Mouse (Mus musculus): Measurements from ENCODE around the gene Sv2c. TPM values are rescaled to one million over a fixed set of nuclear protein-coding genes. Genes with fewer than 3 reads are reported as not detected.

Gene Sv2c
- polyA plus RNA-seq, 1 experiment from 2014 or later, result 9.6 TPM

DNA sequence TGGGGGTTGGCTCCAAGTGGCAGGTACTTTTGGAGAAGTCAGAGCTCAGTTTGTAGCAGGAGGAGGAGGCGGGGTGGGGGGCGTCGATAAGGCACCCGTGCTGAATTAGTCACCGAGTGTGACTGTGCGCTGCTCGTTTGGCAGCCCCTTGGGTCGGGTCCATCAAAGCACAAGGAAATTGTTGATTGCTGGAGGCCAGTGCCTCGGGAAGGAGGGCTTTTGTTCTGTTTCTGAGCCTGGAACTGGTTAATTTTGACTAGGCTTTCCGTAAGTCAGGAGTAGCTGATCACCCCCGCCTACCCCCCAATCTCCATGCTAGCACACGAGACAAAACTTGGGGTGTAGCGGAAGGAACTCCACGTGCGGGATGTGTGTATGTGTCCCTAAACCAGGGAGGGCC lies 456 bp upstream of the Sv2c start:
- under 1% methylated on average over 15 of the region's 15 CpGs for WGBS
- H3K4me3 ChIP-seq (ENCODE audit: low read depth, low read length), result peak overlapping the region; percentile 44
- DNase-seq (ENCODE audit: low spot score) (no peak), ATAC-seq (ENCODE audit: insufficient read depth, low FRiP score, low TSS enrichment) (peak; percentile 66)
- peak overlapping the region; percentile 58 for H3K9ac ChIP-seq (ENCODE audit: low read length)
- 0 out of 2 replicates have a peak, but pooled peaks cover 3% of the 10 kb centered on the region for H3K4me1 ChIP-seq (ENCODE audit: control insufficient read depth, insufficient read depth, low read length)
- H3K9me3 ChIP-seq (ENCODE audit: control insufficient read depth, low read length), result no peaks in the 10 kb centered on the region
- H3K4me2 ChIP-seq (ENCODE audit: low read depth), result peak overlapping the region; percentile 93
- peak overlapping the region; percentile 56; the same call in 1 of the 2 replicates for H3K27ac ChIP-seq (ENCODE audit: low read depth, low read length)
- peaks cover 39% of the 10 kb centered on the region for H3K27me3 ChIP-seq (ENCODE audit: control insufficient read depth, insufficient read depth, low read length)
- H3K36me3 ChIP-seq (ENCODE audit: control insufficient read depth, insufficient read depth, low read length), result no peaks in the 10 kb centered on the region

DNA sequence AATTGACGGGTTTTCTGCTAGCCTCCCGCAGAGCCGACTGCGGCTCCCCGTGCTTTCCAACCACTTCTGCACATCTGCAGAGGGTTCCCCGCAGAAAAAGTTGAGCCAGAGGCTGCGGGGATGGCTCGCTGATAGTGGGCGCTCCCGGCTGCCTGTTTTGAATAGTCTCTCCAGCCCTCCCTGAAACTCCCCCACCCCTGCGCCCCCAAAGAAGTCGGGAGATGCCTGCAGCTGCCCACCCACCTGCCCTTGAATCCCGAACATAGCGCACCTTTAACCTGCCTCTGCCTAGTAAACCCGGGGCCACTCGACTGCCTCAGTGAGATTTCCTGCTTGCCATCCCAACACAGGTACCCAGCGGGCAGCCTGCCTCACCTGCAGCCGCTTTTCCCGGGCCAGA lies 466 bp downstream of the Sv2c start:
- Histone ChIP-seq H3K27ac (ENCODE audit: low read depth, low read length) (peak overlapping the region; percentile 56; the same call in 1 of the 2 replicates), H3K36me3 (ENCODE audit: control insufficient read depth, insufficient read depth, low read length) (no peaks in the 10 kb centered on the region), H3K27me3 (ENCODE audit: control insufficient read depth, insufficient read depth, low read length) (peaks cover 39% of the 10 kb centered on the region), H3K4me3 (ENCODE audit: low read depth, low read length) (peak overlapping the region; percentile 44), H3K9ac (ENCODE audit: low read length) (peak overlapping the region; percentile 58), H3K9me3 (ENCODE audit: control insufficient read depth, low read length) (no peaks in the 10 kb centered on the region), H3K4me2 (ENCODE audit: low read depth) (peak overlapping the region; percentile 93), H3K4me1 (ENCODE audit: control insufficient read depth, insufficient read depth, low read length) (0 out of 2 replicates have a peak, but pooled peaks cover 3% of the 10 kb centered on the region)
- under 1% methylated on average over 19 of the region's 19 CpGs for WGBS
- ATAC-seq (ENCODE audit: insufficient read depth, low FRiP score, low TSS enrichment), result no peak
- peak; percentile 14 for DNase-seq (ENCODE audit: low spot score)

DNA sequence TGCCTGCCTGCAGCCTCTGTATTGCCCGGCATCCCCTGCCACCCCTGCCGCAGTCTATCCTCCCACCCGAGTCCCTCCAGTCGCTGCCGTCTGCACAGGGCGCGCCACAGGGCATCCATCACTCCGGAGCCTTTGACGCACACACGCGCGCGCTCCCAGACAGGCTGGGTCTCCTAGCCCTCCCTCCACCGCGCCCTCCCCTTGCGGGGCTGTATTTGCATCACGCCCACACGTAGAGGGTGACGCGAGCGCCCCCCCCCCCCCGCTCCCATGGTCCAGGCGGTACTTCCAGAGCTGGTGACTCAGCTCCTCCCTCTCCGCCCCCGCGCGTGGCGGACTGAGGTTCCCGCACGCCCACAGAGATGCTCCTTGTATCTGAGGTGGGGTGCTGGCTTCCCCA lies 1.3 kb downstream of the Sv2c start:
- peak overlapping the region; percentile 34; the same call in 1 of the 2 replicates for H3K27ac ChIP-seq (ENCODE audit: low read depth, low read length)

DNA sequence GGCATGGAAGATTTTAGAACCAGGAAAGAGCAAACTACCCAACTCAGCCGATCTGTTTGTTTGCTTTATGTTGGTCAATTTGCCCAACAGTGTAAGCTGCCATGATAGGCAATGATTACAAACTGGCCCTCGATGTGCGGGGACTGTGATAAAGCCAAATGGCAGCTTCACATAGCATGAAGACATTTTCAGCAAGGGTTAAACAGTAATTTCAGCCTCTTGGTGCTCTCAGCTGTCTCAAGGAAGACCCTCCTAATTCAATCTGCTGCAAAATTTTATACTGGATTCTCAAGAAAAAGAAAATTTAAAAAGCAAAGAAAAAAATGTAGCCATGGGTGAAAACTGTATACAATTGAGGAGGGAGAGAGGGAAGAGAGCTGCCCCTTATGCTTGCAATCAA lies 3.3 kb downstream of the Sv2c start:
- Histone ChIP-seq H3K4me3 (ENCODE audit: low read depth, low read length) (no peak overlapping the region), H3K4me2 (ENCODE audit: low read depth) (no peak overlapping the region), H3K9me3 (ENCODE audit: control insufficient read depth, low read length) (no peaks in the 10 kb centered on the region), H3K27ac (ENCODE audit: low read depth, low read length) (no peak overlapping the region), H3K9ac (ENCODE audit: low read length) (no peak overlapping the region), H3K4me1 (ENCODE audit: control insufficient read depth, insufficient read depth, low read length) (0 out of 2 replicates have a peak, but pooled peaks cover 3% of the 10 kb centered on the region), H3K27me3 (ENCODE audit: control insufficient read depth, insufficient read depth, low read length) (peaks cover 39% of the 10 kb centered on the region), H3K36me3 (ENCODE audit: control insufficient read depth, insufficient read depth, low read length) (no peaks in the 10 kb centered on the region)
- DNase-seq (ENCODE audit: low spot score), result no peak
- no peak for ATAC-seq (ENCODE audit: insufficient read depth, low FRiP score, low TSS enrichment)
- WGBS, result 80% methylated on average over 3 of the region's 3 CpGs

More for the DNA sequence above, 1.3 kb downstream of the Sv2c start:
- 0 out of 2 replicates have a peak, but pooled peaks cover 3% of the 10 kb centered on the region for H3K4me1 ChIP-seq (ENCODE audit: control insufficient read depth, insufficient read depth, low read length)
- peak overlapping the region; percentile 44 for H3K4me3 ChIP-seq (ENCODE audit: low read depth, low read length)
- H3K4me2 ChIP-seq (ENCODE audit: low read depth), result peak overlapping the region; percentile 93
- under 1% methylated on average over 28 of the region's 30 CpGs for WGBS
- H3K9ac ChIP-seq (ENCODE audit: low read length), result peak overlapping the region; percentile 45
- DNase-seq (ENCODE audit: low spot score) (peak; percentile 86), ATAC-seq (ENCODE audit: insufficient read depth, low FRiP score, low TSS enrichment) (peak; percentile 70)
- H3K27me3 ChIP-seq (ENCODE audit: control insufficient read depth, insufficient read depth, low read length), result peaks cover 39% of the 10 kb centered on the region
- no peaks in the 10 kb centered on the region for H3K9me3 ChIP-seq (ENCODE audit: control insufficient read depth, low read length)
- H3K36me3 ChIP-seq (ENCODE audit: control insufficient read depth, insufficient read depth, low read length), result no peaks in the 10 kb centered on the region

DNA sequence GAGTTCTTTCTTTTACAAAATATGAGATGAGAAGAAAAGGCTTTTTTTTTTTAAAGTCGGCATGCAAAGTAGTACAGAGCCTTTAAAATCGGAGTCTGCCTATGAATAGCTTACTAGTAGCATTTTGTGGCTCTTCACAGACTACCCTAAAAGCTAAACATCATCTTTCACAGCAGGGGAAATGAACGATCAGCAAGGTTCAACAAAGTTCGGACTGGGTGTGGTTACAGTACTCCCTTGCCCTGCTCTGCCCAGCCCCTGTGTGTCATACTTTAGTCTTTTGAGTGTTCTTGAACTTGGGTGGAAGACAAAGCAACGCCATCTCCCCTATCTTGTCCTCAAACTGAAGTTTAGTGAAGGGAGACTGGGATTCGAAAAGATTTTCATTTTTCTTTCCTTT lies 5.7 kb downstream of the Sv2c start:
- WGBS, result 86% methylated on average over 6 of the region's 6 CpGs
- ATAC-seq (ENCODE audit: insufficient read depth, low FRiP score, low TSS enrichment) (no peak), DNase-seq (ENCODE audit: low spot score) (no peak)
- Histone ChIP-seq H3K9ac (ENCODE audit: low read length) (no peak overlapping the region), H3K27me3 (ENCODE audit: control insufficient read depth, insufficient read depth, low read length) (peaks cover 18% of the 10 kb centered on the region), H3K4me1 (ENCODE audit: control insufficient read depth, insufficient read depth, low read length) (0 out of 2 replicates have a peak, but pooled peaks cover 2% of the 10 kb centered on the region), H3K9me3 (ENCODE audit: control insufficient read depth, low read length) (no peaks in the 10 kb centered on the region), H3K4me3 (ENCODE audit: low read depth, low read length) (no peak overlapping the region), H3K27ac (ENCODE audit: low read depth, low read length) (no peak overlapping the region), H3K4me2 (ENCODE audit: low read depth) (no peak overlapping the region), H3K36me3 (ENCODE audit: control insufficient read depth, insufficient read depth, low read length) (no peaks in the 10 kb centered on the region)

DNA sequence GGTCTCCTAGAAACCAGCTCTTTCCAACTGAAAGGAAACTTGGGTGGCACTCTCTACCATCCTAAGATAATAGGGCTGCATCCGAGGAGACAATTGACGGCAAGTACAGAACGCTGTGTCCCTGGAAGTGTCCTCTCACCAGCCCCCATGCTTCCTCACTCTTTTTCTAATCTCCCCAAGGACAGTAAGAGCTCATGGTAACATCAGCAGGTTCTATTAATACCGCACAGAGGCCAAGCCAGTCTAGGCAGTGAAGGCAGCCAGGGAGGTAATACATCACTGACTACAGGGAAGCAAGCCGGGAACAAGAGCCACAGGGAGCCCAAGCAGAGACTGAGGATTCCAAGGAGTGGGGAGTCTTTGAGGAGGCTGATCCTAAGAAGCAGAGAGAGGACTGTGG lies 7.4 kb downstream of the Sv2c start:
- Histone ChIP-seq H3K27ac (ENCODE audit: low read depth, low read length) (no peak overlapping the region), H3K36me3 (ENCODE audit: control insufficient read depth, insufficient read depth, low read length) (no peaks in the 10 kb centered on the region), H3K4me3 (ENCODE audit: low read depth, low read length) (no peak overlapping the region), H3K4me2 (ENCODE audit: low read depth) (no peak overlapping the region), H3K4me1 (ENCODE audit: control insufficient read depth, insufficient read depth, low read length) (no peaks in the 10 kb centered on the region), H3K9ac (ENCODE audit: low read length) (no peak overlapping the region), H3K9me3 (ENCODE audit: control insufficient read depth, low read length) (no peaks in the 10 kb centered on the region), H3K27me3 (ENCODE audit: control insufficient read depth, insufficient read depth, low read length) (0 out of 2 replicates have a peak, but pooled peaks cover 7% of the 10 kb centered on the region)
- DNase-seq (ENCODE audit: low spot score) (no peak), ATAC-seq (ENCODE audit: insufficient read depth, low FRiP score, low TSS enrichment) (no peak)
- 68% methylated on average over 5 of the region's 5 CpGs for WGBS

DNA sequence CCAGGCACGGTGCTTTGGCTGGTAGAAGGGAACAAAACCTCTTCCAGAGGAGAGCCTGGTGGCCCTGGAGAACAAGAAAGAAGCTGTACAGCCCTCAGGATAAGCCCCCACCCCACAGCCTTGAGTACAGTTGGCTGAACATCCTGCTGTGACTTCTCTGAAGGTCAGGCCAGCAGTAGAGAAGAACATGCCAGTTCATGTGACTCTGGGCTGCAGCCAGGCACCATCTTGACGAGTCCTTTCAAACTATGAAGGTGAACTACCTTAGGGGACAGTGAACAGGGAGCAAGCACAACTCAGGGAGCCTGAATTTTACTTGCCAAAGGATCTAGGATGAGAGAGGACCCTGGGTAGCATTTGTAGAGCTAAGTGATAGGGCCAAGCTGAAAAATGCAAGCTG lies 19.7 kb downstream of the Sv2c start:
- Histone ChIP-seq H3K27ac (ENCODE audit: low read depth, low read length) (no peak overlapping the region), H3K9ac (ENCODE audit: low read length) (no peak overlapping the region), H3K4me2 (ENCODE audit: low read depth) (no peak overlapping the region), H3K36me3 (ENCODE audit: control insufficient read depth, insufficient read depth, low read length) (no peaks in the 10 kb centered on the region), H3K9me3 (ENCODE audit: control insufficient read depth, low read length) (no peaks in the 10 kb centered on the region), H3K4me3 (ENCODE audit: low read depth, low read length) (no peak overlapping the region), H3K4me1 (ENCODE audit: control insufficient read depth, insufficient read depth, low read length) (no peaks in the 10 kb centered on the region), H3K27me3 (ENCODE audit: control insufficient read depth, insufficient read depth, low read length) (no peaks in the 10 kb centered on the region)
- WGBS, result 82% methylated on average over 2 of the region's 2 CpGs
- ATAC-seq (ENCODE audit: insufficient read depth, low FRiP score, low TSS enrichment) (no peak), DNase-seq (ENCODE audit: low spot score) (no peak)

DNA sequence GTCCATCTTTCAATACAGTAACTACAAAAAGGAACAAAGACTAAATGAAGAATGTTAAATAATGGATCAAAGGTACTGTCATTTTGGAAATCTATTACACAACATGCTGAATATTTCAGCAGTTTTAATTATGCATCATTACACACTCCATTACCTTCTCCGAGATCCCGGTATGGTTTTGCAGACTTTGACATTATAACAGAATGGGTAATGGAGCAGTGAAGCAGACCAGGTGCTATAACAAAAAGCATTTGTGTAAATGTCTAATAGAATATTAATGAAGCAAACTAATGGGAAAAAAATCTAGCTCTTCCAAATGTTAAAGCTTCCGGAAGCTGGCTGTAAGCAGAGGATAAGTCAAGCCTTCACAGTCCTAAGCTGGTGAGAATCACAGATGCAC lies 21.6 kb downstream of the Sv2c start:
- no peaks in the 10 kb centered on the region for H3K36me3 ChIP-seq (ENCODE audit: control insufficient read depth, insufficient read depth, low read length)
- H3K4me2 ChIP-seq (ENCODE audit: low read depth), result no peak overlapping the region
- ATAC-seq (ENCODE audit: insufficient read depth, low FRiP score, low TSS enrichment) (no peak), DNase-seq (ENCODE audit: low spot score) (no peak)
- WGBS, result 51% methylated on average over 3 of the region's 3 CpGs
- no peak overlapping the region for H3K4me3 ChIP-seq (ENCODE audit: low read depth, low read length)
- H3K27ac ChIP-seq (ENCODE audit: low read depth, low read length), result no peak overlapping the region
- no peaks in the 10 kb centered on the region for H3K27me3 ChIP-seq (ENCODE audit: control insufficient read depth, insufficient read depth, low read length)
- no peaks in the 10 kb centered on the region for H3K9me3 ChIP-seq (ENCODE audit: control insufficient read depth, low read length)
- H3K4me1 ChIP-seq (ENCODE audit: control insufficient read depth, insufficient read depth, low read length), result no peaks in the 10 kb centered on the region
- H3K9ac ChIP-seq (ENCODE audit: low read length), result no peak overlapping the region

DNA sequence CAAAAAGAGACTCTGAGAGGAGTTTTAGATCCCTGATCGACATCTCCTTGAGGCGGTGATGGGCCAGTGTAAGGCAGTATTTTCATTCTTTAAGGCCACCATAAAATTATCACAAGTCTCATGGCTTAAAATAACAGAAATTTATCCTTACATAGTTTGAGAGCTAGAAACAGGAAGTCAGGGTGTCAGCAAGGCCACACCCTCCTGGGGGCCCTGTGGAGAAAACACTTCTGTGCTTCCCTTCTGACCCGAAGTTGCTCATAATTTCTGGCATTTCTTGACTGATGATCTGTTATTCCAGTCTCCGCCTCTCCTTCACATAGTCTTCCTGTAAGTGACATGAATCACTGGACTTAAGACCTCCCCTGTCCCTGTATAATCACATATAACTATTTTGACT lies 26.0 kb downstream of the Sv2c start:
- no peaks in the 10 kb centered on the region for H3K36me3 ChIP-seq (ENCODE audit: control insufficient read depth, insufficient read depth, low read length)
- no peaks in the 10 kb centered on the region for H3K4me1 ChIP-seq (ENCODE audit: control insufficient read depth, insufficient read depth, low read length)
- no peak overlapping the region for H3K4me3 ChIP-seq (ENCODE audit: low read depth, low read length)
- no peak overlapping the region for H3K27ac ChIP-seq (ENCODE audit: low read depth, low read length)
- DNase-seq (ENCODE audit: low spot score) (no peak), ATAC-seq (ENCODE audit: insufficient read depth, low FRiP score, low TSS enrichment) (no peak)
- 81% methylated on average over 4 of the region's 4 CpGs for WGBS
- no peak overlapping the region for H3K4me2 ChIP-seq (ENCODE audit: low read depth)
- H3K9ac ChIP-seq (ENCODE audit: low read length), result no peak overlapping the region
- no peaks in the 10 kb centered on the region for H3K27me3 ChIP-seq (ENCODE audit: control insufficient read depth, insufficient read depth, low read length)
- H3K9me3 ChIP-seq (ENCODE audit: control insufficient read depth, low read length), result no peaks in the 10 kb centered on the region
